Mouse (Mus musculus): ENCODE results near the gene Ddr2.
"Not testable (repeated sequence)": the region's sequence is repeated elsewhere in the genome, so short reads cannot be mapped to it uniquely, and the experiment has no call there.

The Ddr2 gene

GRCm38 (mm10) chr1:170109776-170110515, 616 bp downstream of the Ddr2 start:
- in situ Hi-C loops (cut with MboI, MseI), result no loop called here

DNA sequence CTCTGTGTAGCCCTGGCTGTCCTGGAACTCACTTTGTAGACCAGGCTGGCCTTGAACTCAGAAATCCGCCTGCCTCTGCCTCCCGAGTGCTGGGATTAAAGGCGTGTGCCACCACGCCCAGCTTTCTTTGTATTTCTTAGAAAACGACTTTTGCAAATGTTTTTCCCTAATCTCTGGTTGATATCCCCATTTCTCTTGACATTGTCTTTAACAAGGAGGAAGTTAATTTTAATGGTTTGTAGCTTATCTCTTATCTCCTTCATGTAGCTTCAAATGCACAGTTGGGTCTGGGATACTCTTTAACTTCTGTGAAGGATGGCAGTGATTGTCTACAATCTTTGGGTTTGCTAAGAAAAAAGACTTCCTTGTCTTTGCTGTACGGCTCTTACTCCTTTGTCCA, 7.7 kb downstream of the Ddr2 start:
- in situ Hi-C loops (cut with MboI, MseI), result not testable (repeated sequence)

DNA sequence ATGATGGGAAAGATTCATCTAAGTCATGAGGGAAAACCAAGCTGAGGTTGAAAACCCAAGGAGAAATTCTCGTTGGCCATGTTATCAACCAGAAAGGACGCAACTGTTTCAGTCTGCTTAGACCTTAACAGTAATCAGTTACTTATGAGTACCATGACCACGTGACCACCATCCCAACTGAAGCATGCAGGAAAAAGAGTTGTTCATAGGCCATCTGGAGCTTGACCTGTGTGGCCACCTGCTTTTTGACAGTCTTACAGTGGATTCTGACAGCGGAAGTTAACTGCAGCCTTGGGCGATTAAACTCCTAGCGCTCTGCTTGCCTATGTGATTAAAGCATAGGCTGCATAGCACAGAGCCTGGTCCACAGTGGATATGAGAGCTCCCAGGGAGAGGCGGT, 23.9 kb downstream of the Ddr2 start:
- in situ Hi-C loops (cut with MboI, MseI), result no loop called here

- in situ Hi-C loops (cut with MboI, MseI), result no loop called here
Measured at GRCm38 (mm10) chr1:170084151-170084796, 26.3 kb downstream of the Ddr2 start.

GRCm38 (mm10) chr1:170080907-170081306, 29.7 kb downstream of the Ddr2 start:
- in situ Hi-C loops (cut with MboI, MseI), result no loop called here

DNA sequence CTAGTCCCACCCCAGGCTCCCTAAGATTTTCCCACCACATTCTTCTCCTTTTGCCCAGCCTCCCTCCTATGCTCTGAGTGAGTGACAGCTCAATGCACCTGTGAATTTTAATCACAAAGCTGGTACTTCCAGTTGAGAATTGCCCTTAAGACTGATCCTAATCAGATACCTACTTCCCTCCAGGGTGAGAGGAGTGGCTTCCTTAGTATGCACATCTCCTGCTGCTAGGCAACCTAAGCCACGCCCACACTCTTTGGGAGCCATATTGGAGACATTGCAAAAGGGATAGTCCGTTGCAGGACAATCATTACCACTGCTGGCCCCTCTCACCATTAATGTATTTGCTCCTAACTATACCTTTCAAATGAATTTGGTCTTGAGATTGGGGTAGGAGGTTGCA, 31.1 kb downstream of the Ddr2 start:
- in situ Hi-C loops (cut with MboI, MseI), result no loop called here

- in situ Hi-C loops (cut with MboI, MseI), result no loop called here
Measured at GRCm38 (mm10) chr1:170076339-170076738, 34.2 kb downstream of the Ddr2 start.

GRCm38 (mm10) chr1:170073768-170074167, 36.8 kb downstream of the Ddr2 start:
- in situ Hi-C loops (cut with MboI, MseI), result no loop called here

GRCm38 (mm10) chr1:170069143-170069542, 41.4 kb downstream of the Ddr2 start:
- in situ Hi-C loops (cut with MboI, MseI), result no loop called here

- in situ Hi-C loops (cut with MboI, MseI), result no loop called here
Measured at GRCm38 (mm10) chr1:170065931-170066330, 44.6 kb downstream of the Ddr2 start.

DNA sequence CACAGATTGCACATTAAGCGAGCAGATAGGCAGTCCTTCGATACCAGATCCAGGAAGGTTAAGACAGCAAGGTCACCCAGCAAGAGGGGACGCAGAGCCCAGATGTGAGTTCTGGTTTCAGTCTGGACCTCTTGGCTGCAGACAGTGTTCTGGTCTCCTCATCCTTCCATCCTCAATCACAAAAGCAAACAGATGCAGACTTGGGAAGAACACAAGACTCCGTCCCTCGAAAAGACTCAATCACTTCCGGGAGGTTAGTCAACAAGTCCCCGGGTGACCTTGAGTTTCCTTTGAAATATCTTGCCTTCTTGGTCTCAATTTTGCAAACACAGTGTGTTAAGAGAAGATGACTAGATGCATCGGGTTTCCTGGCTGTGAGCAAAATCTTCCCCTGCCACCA, 45.6 kb downstream of the Ddr2 start:
- in situ Hi-C loops (cut with MboI, MseI), result no loop called here

- in situ Hi-C loops (cut with MboI, MseI), result no loop called here
Measured at GRCm38 (mm10) chr1:170064083-170064494, 46.5 kb downstream of the Ddr2 start.

GRCm38 (mm10) chr1:170060214-170060613, 50.3 kb downstream of the Ddr2 start:
- in situ Hi-C loops (cut with MboI, MseI), result no loop called here

DNA sequence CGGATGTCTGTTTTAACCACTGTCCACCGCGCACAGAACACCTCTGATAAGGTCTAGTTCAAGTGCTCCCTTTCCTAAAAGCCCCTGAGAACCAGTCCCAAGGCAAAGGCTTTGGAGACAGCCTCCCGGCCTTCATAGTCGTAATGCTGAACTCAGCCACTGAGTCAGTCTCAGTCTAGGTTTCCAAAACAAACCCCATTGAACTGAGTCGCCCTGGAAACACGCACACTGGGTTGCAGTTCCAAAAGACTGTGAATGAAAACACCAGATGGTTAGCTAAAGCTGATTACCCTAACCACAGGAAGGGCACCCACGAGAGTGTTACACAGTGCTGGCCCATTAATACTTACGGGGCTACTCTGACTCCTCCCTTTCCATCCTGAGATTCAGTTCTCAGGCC, 51.2 kb downstream of the Ddr2 start:
- in situ Hi-C loops (cut with MboI, MseI), result no loop called here

- in situ Hi-C loops (cut with MboI, MseI), result no loop called here
Measured at GRCm38 (mm10) chr1:170058051-170058450, 52.5 kb downstream of the Ddr2 start.

GRCm38 (mm10) chr1:170057607-170058006, 53.0 kb downstream of the Ddr2 start:
- in situ Hi-C loops (cut with MboI, MseI), result no loop called here

GRCm38 (mm10) chr1:170056921-170057320, 53.6 kb downstream of the Ddr2 start:
- in situ Hi-C loops (cut with MboI, MseI), result no loop called here

GRCm38 (mm10) chr1:170056214-170056613, 54.3 kb downstream of the Ddr2 start:
- in situ Hi-C loops (cut with MboI, MseI), result no loop called here

DNA sequence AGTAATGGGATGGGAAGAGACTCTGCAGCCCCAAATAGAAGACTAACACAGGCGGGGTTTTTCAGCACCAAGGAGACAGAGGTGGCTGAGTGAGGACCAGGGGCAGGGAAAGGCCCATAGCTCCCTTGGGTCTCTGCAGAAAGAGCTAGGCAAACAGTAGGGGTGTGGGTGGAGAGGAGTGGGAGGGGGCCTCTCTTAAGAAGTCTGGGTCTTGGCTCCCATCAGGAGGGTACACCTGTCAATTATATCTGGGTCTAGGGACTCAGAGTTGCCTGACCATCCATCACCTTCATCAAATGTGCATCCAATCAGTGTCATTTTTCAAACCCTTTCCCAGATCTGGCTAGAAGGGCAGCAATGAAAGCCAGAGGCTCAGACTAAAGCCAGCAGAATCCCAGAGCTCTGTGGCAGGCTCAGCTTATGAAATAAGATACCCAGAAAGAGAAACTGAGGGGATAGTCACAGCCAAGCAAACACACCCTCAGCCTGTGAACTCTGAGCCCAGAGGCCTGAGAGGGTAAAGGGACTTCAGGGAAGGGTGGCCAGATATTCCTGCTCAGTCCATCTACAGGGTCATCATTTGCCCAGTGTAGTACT, 58.0 kb downstream of the Ddr2 start:
- in situ Hi-C loops (cut with MboI, MseI), result no loop called here

DNA sequence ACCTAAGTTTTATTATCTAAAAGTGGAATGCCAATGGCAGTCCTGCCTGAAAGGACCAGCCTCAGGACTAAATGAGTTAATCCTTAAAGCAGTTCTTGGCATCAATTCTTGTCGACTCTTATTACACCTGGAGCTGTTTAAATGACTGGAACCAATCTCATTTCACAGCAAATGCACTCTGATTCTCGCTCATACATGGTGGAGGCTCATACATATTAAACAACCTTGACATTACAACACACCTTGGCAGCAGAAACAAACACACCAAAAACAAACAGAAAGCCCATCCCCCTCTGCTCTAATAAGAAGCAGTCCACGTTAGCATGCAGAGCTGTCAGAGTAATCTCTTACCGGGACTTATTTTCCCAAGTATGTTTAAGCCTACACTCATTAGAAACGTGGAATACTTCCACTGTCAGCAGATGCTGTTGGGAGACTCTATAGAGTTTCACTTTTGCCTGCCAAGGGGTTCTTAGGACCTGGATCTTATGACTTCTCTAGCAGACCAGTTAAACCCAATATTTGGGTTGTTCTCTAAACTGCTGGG, 58.9 kb downstream of the Ddr2 start:
- in situ Hi-C loops (cut with MboI, MseI), result no loop called here

GRCm38 (mm10) chr1:170048434-170048833, 62.1 kb downstream of the Ddr2 start:
- in situ Hi-C loops (cut with MboI, MseI), result no loop called here

DNA sequence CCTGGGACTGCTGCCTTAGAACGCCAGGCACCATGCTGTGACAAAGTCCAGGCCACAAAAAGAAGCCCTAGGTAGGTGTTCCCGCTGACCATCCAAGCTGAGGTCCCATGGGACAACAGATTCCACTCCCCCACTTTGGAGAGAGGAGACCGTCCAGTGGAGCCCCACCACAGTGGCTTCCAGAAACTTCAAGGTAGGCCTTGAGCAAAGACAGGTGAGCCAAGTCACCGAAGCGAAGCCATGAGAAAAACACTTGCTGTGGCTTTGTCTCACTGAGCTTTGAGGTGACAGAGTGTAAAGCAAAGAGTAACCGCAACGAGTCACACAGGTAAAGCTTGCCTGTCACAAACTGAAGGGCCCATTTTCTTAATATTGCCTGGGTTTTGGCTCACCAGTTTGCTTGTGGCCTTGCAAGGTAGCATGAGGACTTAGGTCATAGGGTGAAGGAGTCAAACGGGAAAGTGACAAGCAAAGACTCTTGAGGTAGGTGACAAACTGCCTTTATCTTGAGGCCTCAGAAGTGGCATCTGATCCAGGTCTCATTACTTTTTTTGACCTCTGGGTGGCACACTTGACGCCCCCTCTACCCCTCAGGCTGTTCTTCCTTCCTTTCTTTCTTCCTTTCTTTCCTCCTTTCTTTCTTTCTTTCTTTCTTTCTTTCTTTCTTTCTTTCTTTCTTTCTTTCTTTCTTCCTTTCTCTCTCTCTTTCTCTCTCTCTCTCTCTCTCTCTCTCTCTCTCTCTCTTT, 65.7 kb downstream of the Ddr2 start:
- in situ Hi-C loops (cut with MboI, MseI), result no loop called here

Measured in T-helper 2 cell (primary cell).